11 mouse cellular contexts compared by ENCODE assay signal in genomic region chr19:37176879-37177462, GRCm38 (mm10). TPM values are rescaled to one million over a fixed set of nuclear protein-coding genes. Genes with fewer than 3 reads are reported as not detected.
DNase-seq lines count a peak whose midpoint lies in the region; ATAC-seq lines count a peak whose summit lies in the region.
"Had no signal": no experiment of that assay in that cellular context is flagged by ENCODE, and none has a peak within 500 bp of the region (broad histone marks: within the 10 kb centered on the region; RNA-seq: fewer than 3 reads in every experiment).

No protein-coding gene starts in this region.

- 0 out of 2 replicates have a peak overlapping the region, but pooled peaks have one; percentile 35 for H3K9ac ChIP-seq in forebrain, embryonic 14.5 days (ENCODE audit: low read length)
- H3K9ac ChIP-seq in midbrain, embryonic 12.5 days (replicated peaks), result 0 out of 2 replicates have a peak overlapping the region, but pooled peaks have one; percentile 40
- H3K9ac ChIP-seq: stomach, embryonic 15.5 days had no signal

- H3K4me1 ChIP-seq in forebrain, embryonic 14.5 days (ENCODE audit: control insufficient read depth, insufficient read depth, low read length), result peaks cover 12% of the 10 kb centered on the region; the same call in 1 of the 2 replicates
- peaks cover 17% of the 10 kb centered on the region for H3K4me1 ChIP-seq in midbrain, embryonic 12.5 days

- no peaks in the 10 kb centered on the region for H3K9me3 ChIP-seq in forebrain, embryonic 14.5 days (replicated peaks; ENCODE audit: control insufficient read depth, low read length)
- no peaks in the 10 kb centered on the region for H3K9me3 ChIP-seq in midbrain, embryonic 12.5 days
- H3K9me3 ChIP-seq: stomach, embryonic 15.5 days had no signal

- no peak for ATAC-seq in forebrain, embryonic 14.5 days
- no peak for ATAC-seq in midbrain, embryonic 12.5 days (ENCODE audit: low FRiP score, low read depth)
- ATAC-seq: Patski had no signal

- DNase-seq in kidney, adult 18-20 months, result peak; percentile 18
- no peak for DNase-seq in kidney, postnatal 4 days
- DNase-seq in forebrain, embryonic 14.5 days (ENCODE audit: low spot score), result no peak
- DNase-seq in heart, postnatal 10 days, result peak; percentile 46 to 51
- no peak for DNase-seq in adrenal gland, postnatal 14 days
- DNase-seq in thymus, adult 18-20 months, result no peak
- no peak for DNase-seq in urinary bladder, postnatal 14 days (ENCODE audit: low spot score)
- DNase-seq: gastrocnemius, postnatal 25 days had no signal

- no peak overlapping the region for H3K27ac ChIP-seq in forebrain, embryonic 14.5 days (ENCODE audit: low read depth, low read length)
- H3K27ac ChIP-seq in midbrain, embryonic 12.5 days (replicated peaks), result no peak overlapping the region
- H3K27ac ChIP-seq: stomach, embryonic 15.5 days had no signal

- intact Hi-C loops in heart, postnatal 10 days (cut with DNase I), result loop anchor here (1.0 kb wide), 1 partner anchor 88 kb away; no protein-coding TSS in a partner anchor

- H3K4me2 ChIP-seq in forebrain, embryonic 14.5 days (ENCODE audit: low read length), result peak overlapping the region; percentile 47
- H3K4me2 ChIP-seq in midbrain, embryonic 12.5 days (replicated peaks), result peak overlapping the region; percentile 44

- peak overlapping the region; percentile 23 for H3K4me3 ChIP-seq in forebrain, embryonic 14.5 days (ENCODE audit: low read depth, low read length)
- H3K4me3 ChIP-seq in midbrain, embryonic 12.5 days, result peak overlapping the region; percentile 24

- H3K27me3 ChIP-seq in forebrain, embryonic 14.5 days (replicated peaks; ENCODE audit: control insufficient read depth, insufficient read depth, low read length), result peaks cover 7% of the 10 kb centered on the region
- peaks cover 21% of the 10 kb centered on the region for H3K27me3 ChIP-seq in midbrain, embryonic 12.5 days
- H3K27me3 ChIP-seq: Patski had no signal

- 46% methylated on average over 4 of the region's 4 CpGs for WGBS in forebrain, embryonic 14.5 days
- 39% methylated on average over 4 of the region's 4 CpGs for WGBS in midbrain, embryonic 12.5 days

- H3K36me3 ChIP-seq in forebrain, embryonic 14.5 days (ENCODE audit: control insufficient read depth, insufficient read depth, low read length), result no peaks in the 10 kb centered on the region
- no peaks in the 10 kb centered on the region for H3K36me3 ChIP-seq in midbrain, embryonic 12.5 days
- H3K36me3 ChIP-seq: stomach, embryonic 15.5 days had no signal

RNA-seq across cellular contexts. Expression of gene March5, which starts 30.4 kb away (rescaled TPM):
- polyA plus RNA-seq in forebrain, embryonic 14.5 days (2014; fragmentation: Nextera tagmentation; extraction: Ambion mirVana), result 127 and 143 TPM in 2 replicates
- 10 to 100 TPM; 85.0 to 95.3 TPM for total RNA-seq in heart, postnatal 10 days (2021)
- 150 and 161 TPM in 2 replicates for polyA plus RNA-seq in midbrain, embryonic 12.5 days (2016; fragmentation: Nextera tagmentation; extraction: Ambion mirVana)
- 143 TPM in 2 replicates for total RNA-seq in adrenal gland, postnatal 14 days (2021)

RNA-seq across cellular contexts. Expression of gene Cpeb3, which starts 31.4 kb away (rescaled TPM):
- polyA plus RNA-seq in forebrain, embryonic 14.5 days (2014; fragmentation: Nextera tagmentation; extraction: Ambion mirVana), result 3.1 and 4.1 TPM in 2 replicates
- 10 to 100 TPM; 58.2 to 58.4 TPM for total RNA-seq in heart, postnatal 10 days (2021)
- 4.8 and 6.7 TPM in 2 replicates for polyA plus RNA-seq in midbrain, embryonic 12.5 days (2016; fragmentation: Nextera tagmentation; extraction: Ambion mirVana)
- 15.4 and 19.3 TPM in 2 replicates for total RNA-seq in adrenal gland, postnatal 14 days (2021)

Comparison
In these comparisons a context has a peak if more than half of its experiments do, and no peak if none do; other contexts are left out.
1. DNase-seq: peak in kidney, adult 18-20 months (single experiment) and heart, postnatal 10 days (2 of 2); none in kidney, postnatal 4 days (0 of 2), forebrain, embryonic 14.5 days (single experiment), adrenal gland, postnatal 14 days (single experiment), thymus, adult 18-20 months (0 of 2) and urinary bladder, postnatal 14 days (single experiment).